Mouse (Mus musculus) CD4-positive, CD25-positive, alpha-beta regulatory T cell, adult 2 months (primary cell): ENCODE data around the gene Asf1a.

Experiments
- DNase-seq: peaks from one replicate; pipeline ENCODE4 v3.0.0-alpha.2; 2012; ENCODE audit warnings: low read depth, low spot score

The Asf1a gene

DNA sequence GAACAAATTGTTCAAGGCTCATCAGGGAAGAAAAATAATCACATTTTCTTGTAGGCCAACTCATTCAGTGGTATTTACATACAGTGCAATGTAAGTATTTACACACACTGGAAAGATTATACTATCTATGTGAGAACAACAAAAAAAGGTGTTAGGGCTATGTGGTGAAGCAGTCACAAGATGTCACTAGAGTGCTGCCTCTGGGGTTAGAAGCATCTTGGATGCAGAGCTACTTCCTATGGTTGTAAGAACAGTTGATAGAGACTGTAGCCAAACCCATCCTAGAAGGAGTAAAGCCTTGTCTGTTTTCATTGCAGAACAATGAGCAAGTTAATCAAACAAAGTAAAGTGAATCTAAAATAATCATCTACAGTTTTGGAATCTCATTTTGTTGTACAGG is 45.0 kb downstream of the Asf1a start:
- DNase-seq: peak; percentile 50

DNA sequence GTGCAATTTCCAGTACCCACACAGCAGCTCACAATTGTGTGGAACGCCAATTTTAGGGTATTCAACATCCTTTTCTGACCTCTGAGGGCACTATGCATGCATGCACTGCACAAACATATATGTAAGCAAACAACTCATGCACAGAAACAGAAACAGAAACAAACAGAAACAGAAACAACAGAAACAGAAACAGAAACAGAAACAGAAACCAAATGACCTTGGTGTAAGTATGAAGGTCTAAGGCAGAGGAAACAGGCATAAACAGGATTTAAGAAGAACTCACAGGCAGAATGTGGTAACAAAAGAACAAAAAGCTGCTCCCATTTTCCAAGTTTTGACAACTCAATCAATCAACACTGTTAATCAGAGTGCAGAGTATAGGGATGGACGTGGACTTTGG is 54.1 kb downstream of the Asf1a start:
- peak; percentile 12 for DNase-seq

DNA sequence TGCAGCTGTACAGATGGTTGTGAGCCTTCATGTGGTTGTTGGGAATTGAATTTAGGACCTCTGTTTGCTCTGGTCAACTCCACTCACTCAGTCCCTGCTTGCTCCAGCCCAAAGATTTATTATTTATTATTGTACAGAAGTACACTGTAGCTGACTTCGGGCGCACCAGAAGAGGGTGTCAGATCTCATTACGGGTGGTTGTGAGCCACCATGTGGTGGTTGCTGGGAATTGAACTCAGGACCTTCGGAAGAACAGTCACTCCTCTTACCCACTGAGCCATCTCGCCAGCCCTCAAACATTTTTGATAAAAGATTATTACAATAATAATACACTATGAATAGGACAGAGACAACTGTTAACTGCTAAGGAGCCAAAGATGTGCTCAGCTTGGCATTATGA is 57.7 kb downstream of the Asf1a start:
- DNase-seq: peak; percentile 16
